Mouse (Mus musculus) lung, embryonic 15.5 days (tissue): ENCODE measurements around the gene Nudt22. TPM values are rescaled to one million over a fixed set of nuclear protein-coding genes. Genes with fewer than 3 reads are reported as not detected.

Experiments used
- ATAC-seq: fragments of 200-750 bp; cut with Nextera tagmentation; 2 replicates; pipeline ENCODE4 v1.8.0; 2017; ENCODE audit warnings: moderate number of reproducible peaks, borderline replicate concordance; ENCODE audit not compliant: low FRiP score, low TSS enrichment; ENCODE audit errors: extremely low read depth
- H3K27ac ChIP-seq: fragments of 300-500 bp; sonication (generic); 2 replicates; pipeline ENCODE4 v1.5.1; 2015; ENCODE audit warnings: moderate library complexity, mild to moderate bottlenecking, inconsistent platforms
- H3K27me3 ChIP-seq: fragments of 300-500 bp; sonication (generic); 2 replicates; pipeline ENCODE4 v1.6.1; 2015; ENCODE audit warnings: inconsistent platforms
- H3K36me3 ChIP-seq: fragments of 300-500 bp; sonication (generic); 2 replicates; pipeline ENCODE4 v1.6.1; 2015; ENCODE audit warnings: inconsistent platforms
- H3K4me1 ChIP-seq: fragments of 300-500 bp; sonication (generic); 2 replicates; pipeline ENCODE4 v1.6.1; 2015; ENCODE audit warnings: inconsistent platforms
- H3K4me2 ChIP-seq: fragments of 300-500 bp; sonication (generic); 2 replicates; pipeline ENCODE4 v1.6.1; 2015; ENCODE audit warnings: inconsistent platforms, mild to moderate bottlenecking, moderate library complexity
- H3K4me3 ChIP-seq: fragments of 300-500 bp; sonication (generic); 2 replicates; pipeline ENCODE4 v1.5.1; 2015; ENCODE audit warnings: mild to moderate bottlenecking, inconsistent platforms
- H3K9ac ChIP-seq: fragments of 300-500 bp; sonication (generic); 2 replicates; pipeline ENCODE4 v1.6.1; 2015; ENCODE audit warnings: inconsistent platforms
- H3K9me3 ChIP-seq: fragments of 300-500 bp; sonication (generic); 2 replicates; pipeline ENCODE4 v1.6.1; 2016; ENCODE audit warnings: inconsistent platforms
- WGBS: fragments of 180-500 bp; shearing (Covaris S2); methylation state at CpG from one replicate; pipeline ENCODE4 v1.1.7; 2015; 5-methylcytosine and 5-hydroxymethylcytosine counted together
- polyA plus RNA-seq: library from polyadenylated mRNA; unstranded; fragments of >200 nt; fragmentation: Nextera tagmentation; extraction: Ambion mirVana; gene quantifications from 2 replicates; pipeline ENCODE4 v1.2.1, GENCODE M21; 2015

Nudt22 gene
- polyA plus RNA-seq, 1 experiment from 2014 or later = 23.6 TPM

DNA sequence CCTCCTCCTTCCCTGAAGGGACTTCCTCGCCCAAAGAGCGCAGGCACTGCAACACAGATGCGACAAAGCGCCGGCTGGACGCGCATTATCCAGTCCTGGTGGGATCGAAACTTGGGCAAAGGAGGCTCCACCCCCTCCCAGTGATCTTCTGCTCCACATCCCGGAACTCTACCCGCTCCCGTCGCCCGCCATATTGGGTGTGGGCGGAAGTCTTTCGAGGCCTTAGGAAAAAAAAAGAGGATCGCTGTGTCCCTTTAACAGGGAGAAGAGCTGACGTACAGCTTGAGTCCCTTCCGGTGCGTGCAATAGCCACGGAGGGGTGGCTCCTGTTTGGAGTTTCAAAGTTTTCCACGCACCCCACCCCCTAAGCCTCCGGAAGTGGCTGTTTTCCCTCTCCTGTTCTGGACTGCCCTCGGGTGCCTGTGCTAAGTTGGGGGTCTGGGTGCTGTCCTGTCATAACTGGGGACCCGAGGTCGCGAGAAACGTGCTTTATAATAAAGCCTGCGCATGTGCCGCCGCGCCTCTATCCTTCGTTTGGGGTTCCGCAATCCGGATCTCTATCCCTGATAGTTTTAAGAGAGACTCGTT is 44.4 kb downstream of the Nudt22 start:
- peaks cover 26% of the 10 kb centered on the region for H3K36me3 ChIP-seq
- peak; percentile 76 for ATAC-seq
- H3K27ac ChIP-seq = peak overlapping the region; percentile 98

DNA sequence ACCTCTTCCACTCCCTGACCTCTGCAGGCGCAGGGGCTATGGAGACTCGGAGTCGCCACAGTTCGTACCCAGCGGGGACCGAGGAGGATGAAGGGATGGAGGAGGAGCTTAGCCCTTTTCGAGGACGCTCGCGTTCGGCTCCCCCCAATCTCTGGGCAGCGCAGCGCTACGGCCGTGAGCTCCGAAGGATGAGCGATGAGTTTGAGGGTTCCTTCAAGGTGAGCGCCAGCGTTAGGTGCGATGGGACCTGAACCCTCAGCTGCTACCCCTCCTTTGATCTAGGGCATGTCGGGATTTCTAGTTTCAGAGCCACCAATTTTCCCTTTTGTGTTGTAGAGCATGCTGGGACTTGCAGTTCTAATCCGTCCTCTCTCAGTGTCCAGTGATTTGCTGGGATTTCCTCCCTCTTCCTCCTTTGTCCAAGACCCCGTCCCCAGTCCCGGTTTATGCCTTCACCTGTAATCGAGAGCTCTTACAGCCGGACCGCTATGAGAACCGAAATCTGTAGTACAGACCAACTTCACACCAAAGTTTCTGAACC is 45.2 kb downstream of the Nudt22 start:
- WGBS = under 1% methylated on average over 28 of the region's 28 CpGs
- H3K4me3 ChIP-seq = peak overlapping the region; percentile 65
- peaks cover 30% of the 10 kb centered on the region for H3K4me1 ChIP-seq
- H3K27ac ChIP-seq = peak overlapping the region; percentile 98
- peak overlapping the region; percentile 79 for H3K4me2 ChIP-seq
- H3K27me3 ChIP-seq = no peaks in the 10 kb centered on the region
- peak overlapping the region; percentile 68 for H3K9ac ChIP-seq
- ATAC-seq = peak; percentile 31; the same call in 1 of the 2 replicates
- peaks cover 22% of the 10 kb centered on the region for H3K36me3 ChIP-seq
- no peaks in the 10 kb centered on the region for H3K9me3 ChIP-seq

More for the DNA sequence above, 44.4 kb downstream of the Nudt22 start:
- Histone ChIP-seq H3K9me3 (no peaks in the 10 kb centered on the region), H3K4me3 (peak overlapping the region; percentile 65), H3K9ac (peak overlapping the region; percentile 68), H3K27me3 (no peaks in the 10 kb centered on the region), H3K4me2 (peak overlapping the region; percentile 79), H3K4me1 (peaks cover 30% of the 10 kb centered on the region)
- WGBS = 0% methylated on average over 35 of the region's 35 CpGs

- peaks cover 30% of the 10 kb centered on the region for H3K4me1 ChIP-seq
- no peak overlapping the region for H3K27ac ChIP-seq
- 51% methylated on average over 5 of the region's 5 CpGs for WGBS
- no peaks in the 10 kb centered on the region for H3K27me3 ChIP-seq
- H3K9me3 ChIP-seq = no peaks in the 10 kb centered on the region
- peaks cover 15% of the 10 kb centered on the region for H3K36me3 ChIP-seq
- H3K4me2 ChIP-seq = peak overlapping the region; percentile 79
- no peak for ATAC-seq
- peak overlapping the region; percentile 65 for H3K4me3 ChIP-seq
- H3K9ac ChIP-seq = peak overlapping the region; percentile 68
Measured at GRCm38 (mm10) chr19:6949951-6950350, 46.0 kb downstream of the Nudt22 start.

- Histone ChIP-seq H3K4me2 (no peak overlapping the region), H3K27me3 (no peaks in the 10 kb centered on the region), H3K4me3 (peak overlapping the region; percentile 65; the same call in 1 of the 2 replicates), H3K9me3 (no peaks in the 10 kb centered on the region), H3K36me3 (peaks cover 11% of the 10 kb centered on the region), H3K4me1 (peaks cover 30% of the 10 kb centered on the region), H3K27ac (no peak overlapping the region), H3K9ac (no peak overlapping the region; the same call in 1 of the 2 replicates)
- no peak for ATAC-seq
- 84% methylated on average over 5 of the region's 5 CpGs for WGBS
Measured at GRCm38 (mm10) chr19:6949532-6949931, 46.4 kb downstream of the Nudt22 start.

GRCm38 (mm10) chr19:6948186-6948585 is 47.7 kb downstream of the Nudt22 start:
- Histone ChIP-seq H3K9ac (no peak overlapping the region), H3K4me1 (peaks cover 26% of the 10 kb centered on the region), H3K27ac (no peak overlapping the region), H3K9me3 (no peaks in the 10 kb centered on the region), H3K4me2 (no peak overlapping the region), H3K36me3 (peaks cover 3% of the 10 kb centered on the region; the same call in 1 of the 2 replicates), H3K27me3 (no peaks in the 10 kb centered on the region), H3K4me3 (no peak overlapping the region)
- no peak for ATAC-seq
- WGBS = 76% methylated on average over 4 of the region's 4 CpGs

- H3K9ac ChIP-seq = no peak overlapping the region
- H3K9me3 ChIP-seq = no peaks in the 10 kb centered on the region
- no peak overlapping the region for H3K4me2 ChIP-seq
- no peak overlapping the region for H3K4me3 ChIP-seq
- H3K4me1 ChIP-seq = peaks cover 26% of the 10 kb centered on the region
- ATAC-seq = no peak
- WGBS = 56% methylated on average over 4 of the region's 4 CpGs
- peaks cover 3% of the 10 kb centered on the region; the same call in 1 of the 2 replicates for H3K36me3 ChIP-seq
- no peak overlapping the region for H3K27ac ChIP-seq
- no peaks in the 10 kb centered on the region for H3K27me3 ChIP-seq
Measured at GRCm38 (mm10) chr19:6947742-6948141, 48.2 kb downstream of the Nudt22 start.

DNA sequence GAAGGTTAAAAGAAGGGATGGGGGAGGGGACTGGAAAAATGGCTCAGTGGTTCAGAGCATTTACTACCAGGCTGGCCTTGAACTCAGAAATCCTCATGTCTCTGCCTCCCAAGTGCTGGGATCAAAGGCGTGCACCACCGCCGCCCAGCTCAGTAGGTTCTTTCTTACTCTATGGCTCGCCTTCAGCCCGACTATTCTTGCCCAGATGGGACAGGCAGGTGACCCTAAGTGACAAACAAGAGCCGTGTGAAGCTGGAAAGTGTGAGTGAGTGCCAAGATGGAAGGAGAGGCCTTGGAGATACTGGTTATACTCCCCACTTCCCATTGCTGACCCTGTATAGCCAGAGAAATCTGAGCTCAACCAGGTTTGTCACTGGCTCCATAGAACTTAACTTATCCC is 52.2 kb downstream of the Nudt22 start:
- H3K36me3 ChIP-seq = peaks cover 3% of the 10 kb centered on the region; the same call in 1 of the 2 replicates
- WGBS = 92% methylated on average over 6 of the region's 6 CpGs
- no peak overlapping the region for H3K27ac ChIP-seq
- peaks cover 24% of the 10 kb centered on the region for H3K4me1 ChIP-seq
- no peaks in the 10 kb centered on the region for H3K9me3 ChIP-seq
- no peak overlapping the region for H3K4me3 ChIP-seq
- H3K27me3 ChIP-seq = no peaks in the 10 kb centered on the region
- no peak for ATAC-seq
- no peak overlapping the region for H3K4me2 ChIP-seq
- H3K9ac ChIP-seq = no peak overlapping the region

Other genes with a start within 250 kb of the Nudt22 start
- 33.4 and 36.1 TPM in 2 replicates for gene Rps6ka4, start 155.5 kb downstream of the Nudt22 start, polyA plus RNA-seq
- 1.3 and 1.7 TPM in 2 replicates for gene Ccdc88b, start 137.9 kb downstream of the Nudt22 start, polyA plus RNA-seq
- 137 and 153 TPM in 2 replicates for gene Trmt112, start 86.4 kb downstream of the Nudt22 start, polyA plus RNA-seq
- 245 and 260 TPM in 2 replicates for gene Prdx5, start 86.0 kb downstream of the Nudt22 start, polyA plus RNA-seq
- gene Esrra, start 74.3 kb downstream of the Nudt22 start, polyA plus RNA-seq = 9.3 and 9.5 TPM in 2 replicates
- gene Catsperz, start 70.7 kb downstream of the Nudt22 start, polyA plus RNA-seq = 2.5 and 3.4 TPM in 2 replicates
- 0.13 and 0.22 TPM in 2 replicates for gene Kcnk4, start 61.6 kb downstream of the Nudt22 start, polyA plus RNA-seq
- gene Bad, start 54.3 kb downstream of the Nudt22 start, polyA plus RNA-seq = 74.4 and 80.0 TPM in 2 replicates
- gene Gpr137, start 53.6 kb downstream of the Nudt22 start, polyA plus RNA-seq = 28.1 and 31.0 TPM in 2 replicates
- gene Ppp1r14b, start 21.1 kb downstream of the Nudt22 start, polyA plus RNA-seq = 141 and 160 TPM in 2 replicates
- gene Plcb3, start 19.6 kb downstream of the Nudt22 start, polyA plus RNA-seq = 53.5 and 53.9 TPM in 2 replicates
- gene Fkbp2, start 15.6 kb downstream of the Nudt22 start, polyA plus RNA-seq = 121 and 126 TPM in 2 replicates
- gene Vegfb, start 8.5 kb downstream of the Nudt22 start, polyA plus RNA-seq = 42.9 and 48.7 TPM in 2 replicates
- gene Dnajc4, start 3.5 kb downstream of the Nudt22 start, polyA plus RNA-seq = 23.5 and 23.9 TPM in 2 replicates
- 9.7 and 11.2 TPM in 2 replicates for gene Trpt1, start within 50 bp of the Nudt22 start, polyA plus RNA-seq
- 9.5 and 13.5 TPM in 2 replicates for gene Fermt3, start 23.4 kb upstream of the Nudt22 start, polyA plus RNA-seq
- 244 and 249 TPM in 2 replicates for gene Stip1, start 43.9 kb upstream of the Nudt22 start, polyA plus RNA-seq
- 14.2 and 14.3 TPM in 2 replicates for gene Macrod1, start 60.7 kb upstream of the Nudt22 start, polyA plus RNA-seq
- gene Flrt1, start 109.6 kb upstream of the Nudt22 start, polyA plus RNA-seq = 0.91 and 1.4 TPM in 2 replicates
- 188 and 194 TPM in 2 replicates for gene Otub1, start 210.2 kb upstream of the Nudt22 start, polyA plus RNA-seq
- gene Cox8a, start 221.5 kb upstream of the Nudt22 start, polyA plus RNA-seq = 793 and 848 TPM in 2 replicates
- 55.1 and 61.5 TPM in 2 replicates for gene Naa40, start 245.1 kb upstream of the Nudt22 start, polyA plus RNA-seq